Mouse (Mus musculus) embryonic fibroblast, embryonic 13.5 days (primary cell): ENCODE measurements around the gene Cryl1.

ENCODE experiments used
- CTCF ChIP-seq: IDR thresholded peaks from 2 replicates; pipeline ENCODE4 v1.5.1; 2011; ENCODE audit warnings: mild to moderate bottlenecking, control low read depth, low read length, moderate library complexity, borderline replicate concordance; ENCODE audit not compliant: insufficient read depth
- POLR2A ChIP-seq: IDR thresholded peaks from 2 replicates; pipeline ENCODE4 v1.6.1; 2011; ENCODE audit warnings: low read depth, mild to moderate bottlenecking, control low read depth, low read length, moderate library complexity

DNA sequence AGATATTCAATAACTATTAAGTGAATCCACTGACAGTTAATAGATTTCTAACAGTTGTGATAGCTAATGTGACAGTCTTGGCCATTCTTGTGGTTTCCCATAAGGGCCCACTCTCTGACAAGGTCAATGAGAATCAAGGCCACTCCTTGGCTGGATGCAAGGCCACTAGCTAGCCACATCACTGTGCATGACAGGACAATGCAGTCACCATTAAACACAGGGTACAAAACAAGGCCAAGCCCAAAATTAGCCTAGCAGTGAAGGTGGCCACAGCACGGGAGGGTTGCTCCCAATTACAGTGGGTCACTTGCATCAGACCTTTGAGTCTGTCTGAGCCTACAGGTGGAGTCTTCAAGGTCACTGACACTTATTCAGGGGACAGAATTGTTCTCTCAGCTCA, 126.5 kb downstream of the Cryl1 start:
- TF ChIP-seq POLR2A, result no peak
- TF ChIP-seq CTCF, result no peak
